Mouse (Mus musculus): Measurements from ENCODE around the gene Synj1. TPM values are rescaled to one million over a fixed set of nuclear protein-coding genes. Genes with fewer than 3 reads are reported as not detected.

Gene Synj1
- 9.5 and 11.4 TPM in 2 replicates for polyA plus RNA-seq (2015; fragmentation: Nextera tagmentation; extraction: Ambion mirVana)

DNA sequence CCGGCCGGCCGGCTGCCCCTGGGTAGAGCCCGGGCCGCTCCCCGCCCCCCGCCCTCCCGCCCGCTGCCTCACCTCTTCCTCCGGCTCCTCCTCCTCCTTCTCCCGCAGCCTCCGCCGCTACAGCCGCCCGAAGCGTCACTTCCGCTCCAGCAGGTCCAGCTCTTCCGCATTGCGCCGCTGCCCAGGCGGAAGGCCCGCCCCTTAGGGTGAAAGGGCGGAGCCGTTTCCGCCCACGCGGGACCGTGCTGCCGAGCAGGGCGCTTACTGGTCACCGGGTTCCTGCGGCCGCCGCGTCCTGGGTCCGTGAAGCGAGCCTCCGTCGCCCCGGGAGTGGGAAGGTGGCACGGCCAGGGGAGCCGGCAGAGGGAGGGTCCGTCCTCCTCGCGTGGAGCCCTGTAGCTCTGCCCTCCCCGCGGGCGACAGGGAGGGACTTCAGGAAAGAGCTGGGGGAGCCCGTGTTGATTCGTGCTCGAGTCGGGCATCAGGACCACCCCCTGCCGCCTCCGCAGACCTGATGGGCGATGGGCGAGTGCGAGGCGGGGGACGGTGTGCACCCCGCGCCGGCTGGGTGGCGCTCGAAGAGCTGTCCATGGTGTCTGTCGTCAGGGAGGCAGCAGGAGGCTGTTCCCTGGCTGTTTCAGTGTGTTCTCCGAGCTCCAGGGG, at the start of gene Synj1:
TSS of gene Synj1 (minus strand) at position 288 of the 663 bp plus-strand sequence.
- Histone ChIP-seq H3K4me3 (peak within 1 kb of the TSS; percentile 88), H3K4me2 (peak within 1 kb of the TSS; percentile 91), H3K27me3 (replicated peaks) (no peaks in the 10 kb centered on the region), H3K36me3 (peaks cover 30% of the 10 kb centered on the region), H3K9me3 (no peaks in the 10 kb centered on the region), H3K27ac (replicated peaks) (peak within 1 kb of the TSS; percentile 90), H3K9ac (peak within 1 kb of the TSS; percentile 91), H3K4me1 (peaks cover 20% of the 10 kb centered on the region)
- under 1% methylated on average over 51 of the region's 66 CpGs for WGBS
- peak; percentile 90 for ATAC-seq (ENCODE audit: extremely low read depth, insufficient number of reproducible peaks, low FRiP score, low TSS enrichment)

DNA sequence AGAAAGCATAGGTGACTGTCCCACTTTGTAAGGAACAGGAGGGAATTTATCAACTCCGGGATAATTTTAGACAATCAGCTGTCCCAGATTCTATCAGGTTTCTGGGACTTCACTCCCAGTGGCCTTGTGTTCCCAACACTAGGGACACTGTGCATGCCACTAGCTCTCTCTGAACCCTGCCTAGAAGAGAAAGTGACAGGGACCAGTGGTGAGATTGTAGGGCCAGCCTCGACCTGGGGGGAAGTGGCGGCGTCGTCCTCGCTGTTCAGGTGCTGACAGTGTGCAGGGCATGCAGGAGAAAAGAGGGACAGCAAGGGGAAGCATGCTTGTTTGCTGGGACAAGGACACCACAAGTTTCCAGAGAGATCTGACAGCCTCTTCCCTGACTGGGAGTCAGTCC, 46.6 kb upstream of the Synj1 start:
- ATAC-seq (ENCODE audit: extremely low read depth, insufficient number of reproducible peaks, low FRiP score, low TSS enrichment): no peak
- 32% methylated on average over 6 of the region's 6 CpGs for WGBS
- H3K36me3 ChIP-seq: no peaks in the 10 kb centered on the region
- peaks cover 19% of the 10 kb centered on the region for H3K4me1 ChIP-seq
- no peak overlapping the region for H3K27ac ChIP-seq (replicated peaks)
- H3K4me3 ChIP-seq: no peak overlapping the region
- peaks cover 37% of the 10 kb centered on the region for H3K27me3 ChIP-seq (replicated peaks)
- no peak overlapping the region for H3K9ac ChIP-seq
- no peak overlapping the region for H3K4me2 ChIP-seq
- no peaks in the 10 kb centered on the region for H3K9me3 ChIP-seq

DNA sequence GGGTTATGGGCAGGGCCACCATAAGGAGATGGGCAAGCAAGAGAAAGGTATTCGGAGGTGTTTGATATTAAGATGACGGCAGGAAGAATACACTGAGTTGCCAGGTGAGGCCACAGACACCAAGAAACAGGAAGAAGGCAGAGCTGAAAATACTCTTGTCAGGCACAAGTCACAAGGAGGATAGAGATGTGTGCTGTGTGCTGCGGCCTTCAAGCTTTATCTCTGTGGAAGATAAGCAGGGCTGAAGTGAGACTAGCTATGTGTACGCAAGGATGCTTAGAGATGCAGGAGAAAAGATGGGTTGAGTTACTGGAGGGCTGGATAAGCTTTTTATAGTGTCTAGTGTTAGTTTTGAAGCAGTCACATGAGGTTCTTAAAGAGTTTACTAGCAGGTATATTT, 46.2 kb upstream of the Synj1 start:
- Histone ChIP-seq H3K27ac (replicated peaks) (no peak overlapping the region), H3K27me3 (replicated peaks) (peaks cover 38% of the 10 kb centered on the region), H3K4me3 (no peak overlapping the region), H3K4me2 (no peak overlapping the region), H3K9me3 (no peaks in the 10 kb centered on the region), H3K9ac (no peak overlapping the region), H3K36me3 (no peaks in the 10 kb centered on the region), H3K4me1 (peaks cover 19% of the 10 kb centered on the region)
- WGBS: 45% methylated on average over 4 of the region's 4 CpGs
- ATAC-seq (ENCODE audit: extremely low read depth, insufficient number of reproducible peaks, low FRiP score, low TSS enrichment): no peak

GRCm38 (mm10) chr16:91056043-91056821, 45.1 kb upstream of the Synj1 start:
- ATAC-seq (ENCODE audit: extremely low read depth, insufficient number of reproducible peaks, low FRiP score, low TSS enrichment): peak; percentile 25; the same call in 1 of the 2 replicates
- WGBS: 41% methylated on average over 16 of the region's 16 CpGs
- H3K4me3 ChIP-seq: no peak overlapping the region
- H3K9ac ChIP-seq: no peak overlapping the region; the same call in 1 of the 2 replicates
- peaks cover 42% of the 10 kb centered on the region for H3K27me3 ChIP-seq (replicated peaks)
- H3K4me1 ChIP-seq: peaks cover 19% of the 10 kb centered on the region
- no peak overlapping the region for H3K27ac ChIP-seq (replicated peaks)
- H3K36me3 ChIP-seq: no peaks in the 10 kb centered on the region
- H3K9me3 ChIP-seq: no peaks in the 10 kb centered on the region
- peak overlapping the region; percentile 35 for H3K4me2 ChIP-seq

DNA sequence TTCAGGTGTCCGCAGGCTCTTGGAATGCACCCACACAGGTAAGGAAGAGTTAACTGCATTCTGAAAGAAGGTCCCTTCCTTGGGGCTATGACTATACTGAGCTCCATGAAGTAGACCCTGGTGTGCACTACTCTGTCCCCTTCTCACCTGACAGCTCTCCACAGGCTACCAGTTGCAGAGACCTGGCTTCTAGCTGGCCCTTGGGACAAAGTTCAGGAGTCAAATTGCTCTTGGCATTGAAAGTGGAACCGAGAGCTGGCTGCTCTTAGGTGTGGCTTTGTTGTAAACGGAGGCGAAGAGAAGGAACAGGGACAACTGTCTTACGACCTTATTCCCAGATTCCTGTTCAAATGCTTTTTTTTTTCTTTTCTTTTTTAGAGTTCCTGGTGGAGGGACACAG, 44.0 kb upstream of the Synj1 start:
- no peak for ATAC-seq (ENCODE audit: extremely low read depth, insufficient number of reproducible peaks, low FRiP score, low TSS enrichment)
- H3K36me3 ChIP-seq: no peaks in the 10 kb centered on the region
- no peak overlapping the region for H3K9ac ChIP-seq
- 74% methylated on average over 5 of the region's 5 CpGs for WGBS
- H3K4me2 ChIP-seq: no peak overlapping the region
- peaks cover 44% of the 10 kb centered on the region for H3K27me3 ChIP-seq (replicated peaks)
- no peak overlapping the region for H3K4me3 ChIP-seq
- H3K27ac ChIP-seq (replicated peaks): no peak overlapping the region
- no peaks in the 10 kb centered on the region for H3K9me3 ChIP-seq
- H3K4me1 ChIP-seq: peaks cover 19% of the 10 kb centered on the region

- Histone ChIP-seq H3K9ac (no peak overlapping the region), H3K4me2 (no peak overlapping the region), H3K36me3 (no peaks in the 10 kb centered on the region), H3K27me3 (replicated peaks) (peaks cover 43% of the 10 kb centered on the region), H3K4me1 (peaks cover 19% of the 10 kb centered on the region), H3K27ac (replicated peaks) (no peak overlapping the region), H3K4me3 (no peak overlapping the region), H3K9me3 (no peaks in the 10 kb centered on the region)
- ATAC-seq (ENCODE audit: extremely low read depth, insufficient number of reproducible peaks, low FRiP score, low TSS enrichment): no peak
- 52% methylated on average over 8 of the region's 8 CpGs for WGBS
These were observed 42.5 kb upstream of the Synj1 start for GRCm38 (mm10) chr16:91053599-91053998.

DNA sequence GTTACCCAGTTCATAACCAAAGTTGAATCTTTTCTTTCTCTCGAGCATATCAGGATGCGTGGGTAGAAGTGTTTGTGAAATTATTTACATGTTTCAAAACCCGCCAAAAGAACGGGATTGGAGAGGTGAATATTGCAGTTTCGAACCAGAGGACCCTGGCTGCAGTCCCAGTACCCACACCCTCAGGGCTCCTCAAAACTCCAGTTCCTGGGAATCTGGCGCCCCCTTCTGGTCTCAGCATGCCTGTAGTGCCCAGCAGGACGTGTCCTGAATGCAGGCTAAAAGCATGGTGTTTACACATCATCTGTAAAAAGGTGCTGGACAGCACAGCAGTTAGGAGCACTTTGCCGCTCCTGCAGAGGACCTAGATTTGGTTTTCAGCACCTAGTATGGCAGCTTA, 34.4 kb upstream of the Synj1 start:
- no peak overlapping the region for H3K27ac ChIP-seq (replicated peaks)
- H3K4me3 ChIP-seq: peak overlapping the region; percentile 99; the same call in 1 of the 2 replicates
- no peak for ATAC-seq (ENCODE audit: extremely low read depth, insufficient number of reproducible peaks, low FRiP score, low TSS enrichment)
- H3K4me2 ChIP-seq: peak overlapping the region; percentile 85
- H3K9me3 ChIP-seq: no peaks in the 10 kb centered on the region
- H3K9ac ChIP-seq: no peak overlapping the region
- WGBS: 53% methylated on average over 8 of the region's 8 CpGs
- peaks cover 15% of the 10 kb centered on the region for H3K36me3 ChIP-seq
- peaks cover 24% of the 10 kb centered on the region for H3K4me1 ChIP-seq
- peaks cover 21% of the 10 kb centered on the region; the same call in 1 of the 2 replicates for H3K27me3 ChIP-seq (replicated peaks)

DNA sequence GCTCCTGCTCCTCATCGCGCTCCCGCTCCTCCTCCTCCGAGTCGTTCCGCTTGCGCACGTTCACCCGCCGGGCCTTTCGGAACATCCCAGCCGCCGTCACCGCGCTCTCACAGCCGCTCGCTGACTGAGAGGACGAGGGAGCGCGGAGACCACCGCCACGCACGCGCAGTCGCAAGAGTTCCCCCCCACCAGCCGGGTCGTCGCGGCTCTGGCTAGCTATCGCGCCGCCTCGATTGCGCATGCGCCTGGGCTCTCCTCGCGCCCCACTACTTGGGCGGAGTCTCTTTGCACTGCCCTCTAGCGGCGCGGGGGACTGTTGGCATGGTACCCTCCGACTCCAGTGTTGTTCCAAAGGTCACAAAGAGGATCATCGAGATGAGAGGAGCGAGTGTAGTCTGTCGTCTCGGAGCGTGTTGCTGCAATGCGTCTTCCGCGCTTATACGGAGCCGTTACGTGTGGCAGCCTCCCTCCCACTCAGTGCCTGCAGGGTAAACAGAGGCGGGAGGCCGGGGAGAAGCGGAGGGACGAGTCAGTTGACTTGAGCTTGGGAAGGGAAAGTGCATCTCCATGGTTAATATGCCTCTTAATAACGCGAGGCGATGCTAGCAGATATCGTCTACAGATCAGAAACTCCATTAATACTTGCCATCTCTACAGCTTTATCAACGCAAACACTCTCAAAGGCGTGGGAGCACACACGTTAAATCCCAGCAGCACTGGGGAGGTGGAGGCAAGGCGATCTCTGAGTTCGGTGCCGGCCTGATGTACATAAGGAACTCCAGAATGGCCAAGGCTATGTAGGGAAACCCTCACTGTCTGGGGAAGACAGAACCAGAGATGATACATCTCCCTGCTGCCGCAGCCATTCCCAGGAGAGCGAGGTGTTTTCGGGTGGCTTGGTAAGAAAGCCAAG, 33.4 kb upstream of the Synj1 start, which contains the start of gene Paxbp1:
TSS of gene Paxbp1 (minus strand) at position 274 of the 913 bp plus-strand sequence.
- Histone ChIP-seq H3K9ac (peak within 1 kb of the TSS; percentile 94), H3K9me3 (no peaks in the 10 kb centered on the region), H3K4me3 (peak within 1 kb of the TSS; percentile 99), H3K27me3 (replicated peaks) (peaks cover 13% of the 10 kb centered on the region; the same call in 1 of the 2 replicates), H3K4me1 (peaks cover 24% of the 10 kb centered on the region), H3K36me3 (peaks cover 23% of the 10 kb centered on the region), H3K4me2 (peak within 1 kb of the TSS; percentile 85), H3K27ac (replicated peaks) (peak within 1 kb of the TSS; percentile 96)
- peak; percentile 88 for ATAC-seq (ENCODE audit: extremely low read depth, insufficient number of reproducible peaks, low FRiP score, low TSS enrichment)
- 2% methylated on average over 66 of the region's 70 CpGs for whole genome bisulfite sequencing

- Histone ChIP-seq H3K27ac (replicated peaks) (peak overlapping the region; percentile 96), H3K27me3 (replicated peaks) (peaks cover 9% of the 10 kb centered on the region; the same call in 1 of the 2 replicates), H3K4me3 (peak overlapping the region; percentile 99), H3K9ac (peak overlapping the region; percentile 94), H3K9me3 (no peaks in the 10 kb centered on the region), H3K36me3 (peaks cover 31% of the 10 kb centered on the region), H3K4me1 (peaks cover 24% of the 10 kb centered on the region), H3K4me2 (peak overlapping the region; percentile 85)
- under 1% methylated on average over 63 of the region's 63 CpGs for WGBS
- ATAC-seq (ENCODE audit: extremely low read depth, insufficient number of reproducible peaks, low FRiP score, low TSS enrichment): peak; percentile 71
These were observed 32.5 kb upstream of the Synj1 start for GRCm38 (mm10) chr16:91043461-91044248.

DNA sequence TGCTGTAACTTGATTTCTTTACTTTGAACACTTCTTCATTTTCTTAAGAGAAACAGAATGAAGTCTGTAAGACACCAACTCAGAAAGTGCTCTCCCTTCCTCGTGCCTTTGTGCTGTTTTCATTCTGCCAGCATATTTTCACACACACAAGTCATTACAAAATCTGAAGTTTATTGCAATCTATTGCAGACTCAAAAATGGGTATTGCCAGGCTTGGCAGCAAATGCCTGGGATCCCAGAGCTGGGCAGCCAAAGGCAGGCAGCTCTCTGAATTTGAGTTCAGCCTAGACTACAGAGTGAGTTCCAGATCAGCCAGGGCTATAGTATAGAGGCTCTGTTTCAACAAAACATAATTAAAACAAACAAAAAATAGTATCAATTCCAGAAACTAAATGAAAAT, 31.5 kb upstream of the Synj1 start:
- WGBS: 47% methylated on average over 1 of the region's 1 CpGs
- no peaks in the 10 kb centered on the region for H3K9me3 ChIP-seq
- peaks cover 41% of the 10 kb centered on the region for H3K36me3 ChIP-seq
- H3K4me2 ChIP-seq: peak overlapping the region; percentile 85
- peak overlapping the region; percentile 94 for H3K9ac ChIP-seq
- peak overlapping the region; percentile 99 for H3K4me3 ChIP-seq
- no peak for ATAC-seq (ENCODE audit: extremely low read depth, insufficient number of reproducible peaks, low FRiP score, low TSS enrichment)
- peaks cover 6% of the 10 kb centered on the region; the same call in 1 of the 2 replicates for H3K27me3 ChIP-seq (replicated peaks)
- H3K4me1 ChIP-seq: peaks cover 24% of the 10 kb centered on the region
- H3K27ac ChIP-seq (replicated peaks): no peak overlapping the region
